Mouse (Mus musculus) CH12.LX (cell line): Measurements from ENCODE around the gene Ppp1r14b. TPM values are rescaled to one million over a fixed set of nuclear protein-coding genes. Genes with fewer than 3 reads are reported as not detected.

Source experiments
- DNase-seq: peaks from one replicate; pipeline ENCODE4 v3.0.0-alpha.2; 2013; ENCODE audit errors: extremely low read depth
- H3K27ac ChIP-seq: 2 replicates; pipeline ENCODE4 v1.5.1; 2012; ENCODE audit warnings: low read depth, mild to moderate bottlenecking, control low read depth, moderate library complexity; ENCODE audit not compliant: insufficient read depth
- H3K27me3 ChIP-seq: replicated peaks from 2 replicates; pipeline ENCODE3; 2012; ENCODE audit warnings: inconsistent platforms
- H3K36me3 ChIP-seq, 2 experiments: replicated peaks in 1 of 2; 2 replicates each; pipeline versions ENCODE3 to v1.6.1; 2012; ENCODE audit warnings: inconsistent platforms in 1 of 2, low read length in 1 of 2, mild to moderate bottlenecking in 1 of 2, mixed read lengths in 1 of 2, moderate library complexity in 1 of 2; ENCODE audit not compliant: control insufficient read depth in 1 of 2, insufficient read depth in 1 of 2
- H3K4me1 ChIP-seq, 2 experiments: 2 replicates each; pipeline ENCODE4 v1.6.1; 2012; ENCODE audit warnings: inconsistent platforms in 1 of 2, moderate library complexity in 1 of 2; ENCODE audit not compliant: insufficient read depth in 2 of 2, control insufficient read depth in 1 of 2
- H3K4me2 ChIP-seq: 2 replicates; pipeline ENCODE4 v1.6.1; 2012; ENCODE audit warnings: low read depth, mild to moderate bottlenecking, control low read depth; ENCODE audit not compliant: poor library complexity, insufficient read depth, severe bottlenecking
- H3K4me3 ChIP-seq, 3 experiments: fragments of 150-350 bp in 1 of 3; sonication (generic) in 1 of 3; replicated peaks in 1 of 3; 2 replicates each; pipeline versions ENCODE3 to v1.5.1; 2011 to 2012; ENCODE audit warnings: low read depth in 2 of 3, low read length in 2 of 3, mild to moderate bottlenecking in 2 of 3, moderate library complexity in 2 of 3, control low read depth in 1 of 3, improper control_type of control experiment in 1 of 3, inconsistent platforms in 1 of 3, mixed read lengths in 1 of 3; ENCODE audit not compliant: poor library complexity in 1 of 3
- H3K79me2 ChIP-seq: replicated peaks from 2 replicates; pipeline ENCODE4 v1.6.1; 2012; ENCODE audit warnings: mild to moderate bottlenecking, moderate library complexity; ENCODE audit not compliant: control insufficient read depth, poor library complexity, insufficient read depth, severe bottlenecking; ENCODE audit errors: extremely low read depth
- H3K9ac ChIP-seq: 2 replicates; pipeline ENCODE4 v1.6.1; 2012; ENCODE audit warnings: low read depth, mild to moderate bottlenecking, control low read depth, moderate library complexity; ENCODE audit not compliant: insufficient read depth
- H3K9me3 ChIP-seq: replicated peaks from 2 replicates; pipeline ENCODE3; 2012; ENCODE audit warnings: low read length, inconsistent platforms, mixed read lengths
- BHLHE40 ChIP-seq: IDR thresholded peaks from 2 replicates; pipeline ENCODE4 v1.6.1; 2011; ENCODE audit warnings: mild to moderate bottlenecking, low read depth, low read length, improper control_type of control experiment
- CHD1 ChIP-seq: IDR thresholded peaks from 2 replicates; pipeline ENCODE4 v1.6.1; 2012; ENCODE audit warnings: low read depth, low read length, improper control_type of control experiment, inconsistent platforms
- CHD2 ChIP-seq: IDR thresholded peaks from 2 replicates; pipeline ENCODE4 v1.6.1; 2011; ENCODE audit warnings: low read length, improper control_type of control experiment
- E2F4 ChIP-seq: IDR thresholded peaks from 2 replicates; pipeline ENCODE4 v1.6.1; 2011; ENCODE audit warnings: low read depth, low read length, improper control_type of control experiment; ENCODE audit not compliant: insufficient replicate concordance
- ELF1 ChIP-seq: IDR thresholded peaks from 2 replicates; pipeline ENCODE4 v1.6.1; 2014; ENCODE audit warnings: low read depth, mild to moderate bottlenecking, inconsistent platforms, low read length, improper control_type of control experiment
- EP300 ChIP-seq: IDR thresholded peaks from 2 replicates; pipeline ENCODE4 v1.6.1; 2011; ENCODE audit warnings: low read length, improper control_type of control experiment
- ETS1 ChIP-seq: conservative IDR thresholded peaks from 2 replicates; pipeline ENCODE4 v1.6.1; 2012; ENCODE audit warnings: low read depth, mild to moderate bottlenecking, inconsistent platforms, low read length, improper control_type of control experiment, moderate library complexity
- GABPA ChIP-seq: IDR thresholded peaks from 2 replicates; pipeline ENCODE4 v1.6.1; 2012; ENCODE audit warnings: low read depth, low read length, improper control_type of control experiment, inconsistent platforms; ENCODE audit not compliant: insufficient replicate concordance
- HCFC1 ChIP-seq: IDR thresholded peaks from 2 replicates; pipeline ENCODE4 v1.6.1; 2012; ENCODE audit warnings: low read depth, mild to moderate bottlenecking, inconsistent platforms, low read length, improper control_type of control experiment
- IRF4 ChIP-seq: IDR thresholded peaks from 2 replicates; pipeline ENCODE4 v1.6.1; 2014; ENCODE audit warnings: low read depth, mild to moderate bottlenecking, inconsistent platforms, low read length, improper control_type of control experiment
- JUN ChIP-seq: IDR thresholded peaks from 2 replicates; pipeline ENCODE4 v1.6.1; 2011; ENCODE audit warnings: low read depth, mild to moderate bottlenecking, low read length, improper control_type of control experiment, moderate library complexity; ENCODE audit not compliant: insufficient read depth
- JUND ChIP-seq: conservative IDR thresholded peaks from 2 replicates; pipeline ENCODE4 v1.6.1; 2011; ENCODE audit warnings: low read depth, low read length, improper control_type of control experiment
- KAT2A ChIP-seq: IDR thresholded peaks from 2 replicates; pipeline ENCODE4 v1.6.1; 2012; ENCODE audit warnings: low read length, improper control_type of control experiment, inconsistent platforms; ENCODE audit not compliant: insufficient replicate concordance
- MAFK ChIP-seq: IDR thresholded peaks from 2 replicates; pipeline ENCODE4 v1.6.1; 2011; ENCODE audit warnings: low read length, improper control_type of control experiment; ENCODE audit not compliant: insufficient replicate concordance
- MAX ChIP-seq: IDR thresholded peaks from 2 replicates; pipeline ENCODE4 v1.6.1; 2011; ENCODE audit warnings: low read length, improper control_type of control experiment
- MAZ ChIP-seq: IDR thresholded peaks from 2 replicates; pipeline ENCODE4 v1.6.1; 2012; ENCODE audit warnings: low read depth, mild to moderate bottlenecking, inconsistent platforms, low read length, improper control_type of control experiment, moderate library complexity
- MXI1 ChIP-seq: IDR thresholded peaks from 2 replicates; pipeline ENCODE4 v1.6.1; 2011; ENCODE audit warnings: mild to moderate bottlenecking, low read depth, low read length, improper control_type of control experiment
- MYC ChIP-seq: IDR thresholded peaks from 2 replicates; pipeline ENCODE4 v1.6.1; 2011; ENCODE audit warnings: low read depth, mild to moderate bottlenecking, improper control_type of control experiment, low read length
- NELFE ChIP-seq: IDR thresholded peaks from 2 replicates; pipeline ENCODE4 v1.6.1; 2011; ENCODE audit warnings: low read depth, low read length, improper control_type of control experiment
- NRF1 ChIP-seq: IDR thresholded peaks from 2 replicates; pipeline ENCODE4 v1.6.1; 2014; ENCODE audit warnings: low read depth, mild to moderate bottlenecking, inconsistent platforms, low read length, improper control_type of control experiment, moderate library complexity
- PAX5 ChIP-seq: IDR thresholded peaks from 2 replicates; pipeline ENCODE4 v1.6.1; 2012; ENCODE audit warnings: low read length, inconsistent platforms, mixed read lengths
- POLR2A ChIP-seq: IDR thresholded peaks from 2 replicates; pipeline ENCODE4 v1.6.1; 2011; ENCODE audit warnings: low read depth, mild to moderate bottlenecking, improper control_type of control experiment, low read length
- POLR2AphosphoS2 ChIP-seq: IDR thresholded peaks from 2 replicates; pipeline ENCODE4 v1.6.1; 2011; ENCODE audit warnings: low read depth, low read length, improper control_type of control experiment
- RAD21 ChIP-seq: IDR thresholded peaks from 2 replicates; pipeline ENCODE4 v1.6.1; 2011; ENCODE audit warnings: low read depth, mild to moderate bottlenecking, low read length, improper control_type of control experiment, moderate library complexity
- RCOR1 ChIP-seq: conservative IDR thresholded peaks from 2 replicates; pipeline ENCODE4 v1.6.1; 2012; ENCODE audit warnings: low read depth, mild to moderate bottlenecking, inconsistent platforms, low read length, improper control_type of control experiment
- SIN3A ChIP-seq: IDR thresholded peaks from 2 replicates; pipeline ENCODE4 v1.6.1; 2012; ENCODE audit warnings: low read length, improper control_type of control experiment, inconsistent platforms
- SMC3 ChIP-seq: IDR thresholded peaks from 2 replicates; pipeline ENCODE4 v1.6.1; 2011; ENCODE audit warnings: low read depth, low read length, improper control_type of control experiment
- TBP ChIP-seq: conservative IDR thresholded peaks from 2 replicates; pipeline ENCODE4 v1.6.1; 2011; ENCODE audit warnings: low read depth, low read length, improper control_type of control experiment
- UBTF ChIP-seq: IDR thresholded peaks from 2 replicates; pipeline ENCODE4 v1.6.1; 2012; ENCODE audit warnings: low read depth, mild to moderate bottlenecking, inconsistent platforms, low read length, improper control_type of control experiment, moderate library complexity
- USF1 ChIP-seq: IDR thresholded peaks from 2 replicates; pipeline ENCODE4 v1.6.1; 2014; ENCODE audit warnings: low read depth, mild to moderate bottlenecking, inconsistent platforms, low read length, improper control_type of control experiment
- USF2 ChIP-seq: conservative IDR thresholded peaks from 2 replicates; pipeline ENCODE4 v1.6.1; 2011; ENCODE audit warnings: low read depth, low read length, improper control_type of control experiment
- ZC3H11A ChIP-seq: IDR thresholded peaks from 2 replicates; pipeline ENCODE4 v1.6.1; 2012; ENCODE audit warnings: low read depth, mild to moderate bottlenecking, inconsistent platforms, low read length, improper control_type of control experiment
- ZKSCAN1 ChIP-seq: IDR thresholded peaks from 2 replicates; pipeline ENCODE4 v1.6.1; 2012; ENCODE audit warnings: low read depth, inconsistent platforms, low read length, improper control_type of control experiment, borderline replicate concordance
- ZMIZ1 ChIP-seq: IDR thresholded peaks from 2 replicates; pipeline ENCODE4 v1.6.1; 2012; ENCODE audit warnings: low read depth, mild to moderate bottlenecking, inconsistent platforms, low read length, improper control_type of control experiment
- dilution Hi-C: fragments of 300-500 bp; cut with MboI; formaldehyde crosslinking; loops from 2 replicates; pipeline ENCODE4 v1.14.3; 2020; ENCODE audit warnings: low sequenced_read_pairs; ENCODE audit not compliant: extremely low pct_unique_long_range_greater_than_20kb, extremely low pct_ligation_motif_present
- in situ Hi-C: fragments of 300-500 bp; cut with MboI; formaldehyde crosslinking; loops from 3 replicates; pipeline ENCODE4 v1.14.3; 2019; ENCODE audit warnings: low sequenced_read_pairs, low pct_ligation_motif_present, low pct_unique_long_range_greater_than_20kb, mixed read lengths
- polyA plus RNA-seq: library from polyadenylated mRNA; unstranded; fragments of >175 nt; gene quantifications from 2 replicates; pipeline ENCODE4 v1.2.1, GENCODE M21; 2012; ENCODE audit warnings: low read depth; ENCODE audit not compliant: insufficient read length
- total RNA-seq, 2 experiments: library from RNA; depleted of rRNA; stranded (reverse); fragments of 300-350 nt in 1 of 2; fragments of >200 nt in 1 of 2; gene quantifications; 2 replicates each; pipeline ENCODE4 v1.2.3; 2012 to 2014

The Ppp1r14b gene
- total and polyA plus RNA-seq, 3 experiments: 167 to 256 (median 241) TPM

GRCm38 (mm10) chr19:6941372-6942248, 33.2 kb upstream of the Ppp1r14b start, which contains the start of gene Bad (continued):
- TF ChIP-seq SMC3 (no peak), USF1 (no peak), CHD2 (no peak), CHD1 (no peak), MAZ (no peak; the same call in 1 of the 2 replicates), MAX (no peak), MYC (no peak), MAFK (no peak), UBTF (peak; percentile 84; the same call in 1 of the 2 replicates), NRF1 (peak; percentile 87), E2F4 (no peak), IRF4 (no peak), HCFC1 (peak; percentile 83), GABPA (no peak), ZC3H11A (no peak), BHLHE40 (no peak), KAT2A (no peak; the same call in 1 of the 2 replicates), USF2 (no peak), ZMIZ1 (no peak), ETS1 (no peak)
- TF ChIP-seq, all 38 proteins: peak for 9

- in situ Hi-C loops (no loop called here), dilution Hi-C loops (no loop called here)
- Histone ChIP-seq H3K9ac (peak within 1 kb of the TSS; percentile 81), H3K9me3 (no peaks in the 10 kb centered on the region), H3K27me3 (no peaks in the 10 kb centered on the region), H3K4me3 (peak within 1 kb of the TSS; percentile 71 to 78 (median 77)), H3K27ac (peak within 1 kb of the TSS; percentile 71), H3K4me1 (peaks cover 6 to 24% of the 10 kb centered on the region in 2 experiments), H3K36me3 (peaks cover 0 to 33% of the 10 kb centered on the region in 2 experiments), H3K79me2 (no peaks in the 10 kb centered on the region), H3K4me2 (peak within 1 kb of the TSS; percentile 85)
- TF ChIP-seq MAX (no peak; the same call in 1 of the 2 replicates), HCFC1 (peak; percentile 21; the same call in 1 of the 2 replicates), SMC3 (no peak), NELFE (peak; percentile 49), ELF1 (peak; percentile 60), RAD21 (no peak), TBP (no peak), NRF1 (peak; percentile 21; the same call in 1 of the 2 replicates), POLR2AphosphoS2 (peak; percentile 85; the same call in 1 of the 2 replicates), PAX5 (no peak), JUN (no peak), ZKSCAN1 (no peak), USF2 (no peak), EP300 (no peak), POLR2A (peak; percentile 69), ZMIZ1 (0 out of 2 replicates have a peak, but pooled peaks have one; percentile 47), MXI1 (peak; percentile 75), JUND (no peak), RCOR1 (no peak), MAZ (no peak; the same call in 1 of the 2 replicates), UBTF (0 out of 2 replicates have a peak, but pooled peaks have one; percentile 24), SIN3A (0 out of 2 replicates have a peak, but pooled peaks have one; percentile 24)
- peak; percentile 90 for DNase-seq
Observed at GRCm38 (mm10) chr19:6942249-6942691, 32.5 kb upstream of the Ppp1r14b start, which contains the start of gene Gpr137. Gpr137 (minus strand) TSS chr19:6942480.
